Mouse (Mus musculus): ENCODE results near the gene Anapc15.

DNA sequence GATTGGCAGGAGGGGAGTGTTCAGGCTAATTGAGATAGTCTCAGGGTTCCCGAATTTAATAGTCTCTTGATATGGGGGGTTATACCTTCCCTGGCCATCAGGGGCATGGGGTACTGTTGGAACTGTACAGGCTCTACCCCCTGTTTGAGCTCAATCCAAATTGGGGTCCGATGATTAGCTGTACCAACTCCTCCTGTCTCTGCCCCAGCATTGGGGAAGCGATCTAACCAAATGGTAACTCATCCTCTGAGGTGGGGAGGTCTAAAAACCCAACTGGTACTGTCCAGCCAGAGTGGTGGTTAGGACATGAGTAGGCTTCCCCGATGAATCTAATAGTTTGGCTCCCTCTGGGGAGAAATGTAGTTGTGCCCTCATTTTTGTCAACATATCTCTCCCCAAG is 73.5 kb downstream of the Anapc15 start:
- no peak for TF ChIP-seq CTCF (IDR thresholded peaks at IDR 0.05; ENCODE audit: extremely low read depth, insufficient read depth, low read length)
- TF ChIP-seq POLR2A (IDR thresholded peaks at IDR 0.05; ENCODE audit: extremely low read depth, insufficient read depth, low read length) = no peak
